Mouse (Mus musculus) E14TG2a.4 (cell line): ENCODE measurements at regions not wholly inside any gene's neighbourhood (a gene's known extent, or its start where the extent isn't known, plus 50 kb on each side); places are given as distances from the start of the nearest gene placed in this dataset.

ENCODE experiments used
- CTCF ChIP-seq: conservative IDR thresholded peaks from 2 replicates; pipeline ENCODE4 v1.5.1; 2014; ENCODE audit warnings: low read length
- NANOG ChIP-seq: IDR thresholded peaks from 2 replicates; pipeline ENCODE4 v1.6.1; 2014; ENCODE audit warnings: borderline replicate concordance, low read length, mixed read lengths
- POU5F1 ChIP-seq: IDR thresholded peaks from 2 replicates; pipeline ENCODE4 v1.6.1; 2014; ENCODE audit warnings: low read length, borderline replicate concordance

DNA sequence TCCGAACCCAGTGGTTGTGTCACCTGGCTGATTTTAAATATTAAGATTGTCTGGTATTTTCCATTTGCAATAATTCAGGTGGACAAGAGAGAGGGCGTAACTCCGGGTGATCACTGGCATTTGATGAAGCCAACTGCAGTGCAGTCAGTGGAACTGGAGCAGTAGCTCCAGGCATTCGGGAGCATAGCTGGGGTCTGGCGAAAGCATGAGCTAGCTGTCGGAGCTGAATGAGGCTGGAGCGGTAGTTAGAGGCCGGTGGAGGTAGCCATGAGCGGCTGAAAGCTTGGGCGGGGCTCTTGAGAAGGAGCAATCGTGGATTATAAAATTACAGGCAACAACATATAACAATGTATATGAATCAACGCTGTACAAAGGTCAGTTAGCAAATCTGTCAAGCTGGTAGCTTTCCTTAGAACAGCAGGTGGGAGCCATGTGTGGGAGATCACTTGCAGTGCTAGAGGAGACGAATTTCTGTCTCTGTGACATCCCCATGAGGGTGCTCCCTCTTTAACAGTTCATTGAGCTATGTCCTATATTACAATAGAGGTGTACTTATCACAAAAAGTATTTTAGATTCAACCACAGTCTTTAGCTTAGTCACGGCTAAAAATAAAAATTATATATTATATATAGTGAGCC lies 1415.0 kb upstream of the 1700008P02Rik start:
- TF ChIP-seq CTCF (no peak), NANOG (no peak), POU5F1 (no peak)
